Mouse (Mus musculus) left cerebral cortex, adult 9 months (tissue): ENCODE measurements around the gene Gm15217.

Experiments used
- DNase-seq, 2 experiments: peaks; one replicate each; pipeline ENCODE4 v3.0.0; 2022; ENCODE audit warnings: low spot score in 2 of 2

Gm15217 gene

DNA sequence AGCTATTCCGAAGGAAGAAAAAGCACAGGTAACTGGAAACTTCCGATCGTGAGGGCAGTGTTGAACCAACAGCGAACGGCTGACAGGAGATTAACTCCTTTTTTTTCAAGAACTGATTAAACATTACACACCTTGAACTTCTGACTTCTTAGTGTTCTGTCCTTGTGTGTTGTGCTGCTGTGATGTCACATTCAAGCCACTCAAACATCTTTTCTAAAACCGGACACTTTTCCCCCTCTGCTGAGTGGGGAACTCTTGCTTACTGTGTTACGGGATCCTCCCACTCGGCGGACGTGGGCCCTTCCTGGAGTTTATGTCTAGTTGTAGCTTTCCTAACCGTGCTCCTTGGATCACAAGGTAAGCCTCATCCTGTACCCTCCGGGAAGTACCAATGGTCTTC lies at the start of gene Gm15217:
Gene Gm15217 (plus strand): TSS at position 130 of the 400 bp plus-strand sequence.
- no peak for DNase-seq

DNA sequence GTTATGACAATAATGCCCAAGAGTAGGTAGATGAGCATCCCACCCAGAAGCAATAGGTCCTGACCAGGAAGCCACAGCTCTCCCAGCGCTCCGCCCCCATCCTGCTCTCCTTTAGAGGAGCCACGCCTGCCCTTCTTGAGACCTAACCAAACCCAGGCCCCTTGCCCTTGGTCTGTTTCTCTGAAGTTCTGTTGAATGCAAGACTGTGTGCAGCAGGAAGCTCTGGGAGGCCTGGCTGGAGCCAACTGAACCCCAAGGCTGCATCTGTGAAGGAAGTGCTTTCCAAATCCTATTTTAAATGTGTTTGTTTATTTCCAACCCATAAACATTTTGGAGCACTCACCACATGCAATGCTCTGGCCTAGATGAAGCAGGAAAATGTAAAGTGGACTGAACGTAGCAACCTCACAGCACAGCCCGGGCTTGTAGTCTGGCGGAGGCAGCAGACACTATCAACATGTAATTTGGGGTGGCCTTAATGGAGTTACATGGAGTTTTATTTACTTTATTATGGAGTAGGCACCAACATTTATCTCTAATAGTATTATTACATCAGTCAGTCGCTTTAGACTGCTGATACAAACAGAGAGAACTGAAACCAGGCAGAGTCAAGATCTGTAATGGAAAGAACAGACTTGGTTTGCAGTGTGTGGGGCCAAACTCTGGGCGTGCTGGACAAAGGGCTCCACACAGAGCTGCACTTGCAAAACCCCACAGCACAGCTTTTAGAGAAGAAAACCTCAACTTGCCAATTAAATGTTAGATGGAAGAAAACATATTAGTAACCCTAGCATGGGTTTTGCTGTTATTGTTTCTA lies 45.6 kb upstream of the Gm15217 start:
- no peak for DNase-seq

DNA sequence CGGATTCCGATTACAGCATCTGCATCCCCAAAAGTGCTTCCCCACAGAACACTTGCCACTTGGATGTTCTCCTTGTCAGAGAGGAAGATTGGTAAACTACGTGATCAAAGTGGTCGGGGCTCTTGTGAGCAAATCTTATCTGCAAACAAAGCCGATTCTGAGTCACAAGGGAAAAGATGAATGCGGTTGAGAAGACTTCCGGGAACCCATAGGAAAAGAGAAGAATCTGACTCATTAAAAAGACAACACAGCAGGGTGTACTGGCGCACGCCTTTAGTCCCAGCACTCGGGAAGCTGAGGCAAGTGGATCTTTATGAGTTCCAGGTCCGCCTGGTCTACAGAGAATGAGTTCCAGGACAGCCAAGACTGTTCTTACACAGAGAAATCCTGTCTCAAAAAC lies 40.4 kb upstream of the Gm15217 start:
- DNase-seq: no peak

DNA sequence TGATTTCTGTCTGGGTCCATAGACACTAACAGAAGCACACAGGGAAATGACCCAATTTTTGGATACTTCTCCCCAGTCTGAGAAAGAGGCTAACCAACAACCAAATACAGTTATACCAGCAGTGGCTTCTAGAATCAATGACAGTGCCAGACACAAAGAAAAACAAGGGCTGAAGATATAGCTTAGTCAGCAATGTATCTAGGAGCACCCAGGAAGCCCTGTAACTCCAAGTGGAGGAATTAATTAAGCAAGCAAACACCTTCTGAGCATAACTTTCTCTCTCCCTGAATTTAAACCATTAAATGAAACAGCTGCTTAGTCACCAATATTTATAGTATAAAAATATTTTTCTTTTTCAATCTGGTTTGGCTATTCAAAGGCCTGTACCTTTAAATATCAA lies 34.5 kb upstream of the Gm15217 start:
- no peak for DNase-seq

DNA sequence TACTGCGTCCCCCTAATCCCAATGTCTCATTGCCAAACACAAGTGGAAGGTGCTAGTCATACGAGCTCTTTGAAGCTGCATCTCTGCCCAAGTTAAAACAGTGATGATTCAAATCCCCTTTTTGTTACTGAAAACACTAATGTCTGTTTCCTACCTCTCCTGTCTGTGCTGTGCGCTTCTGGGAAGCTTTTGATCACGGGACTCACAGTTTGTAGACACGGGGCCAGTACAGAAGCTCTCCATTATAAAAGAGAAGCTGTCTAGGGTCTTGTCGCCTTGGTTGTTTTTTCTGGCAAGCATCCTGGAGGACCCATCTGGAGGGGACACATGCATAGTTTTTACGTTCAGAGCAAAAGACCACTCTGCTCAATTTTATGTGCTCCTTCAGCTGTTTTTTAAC lies 21.9 kb upstream of the Gm15217 start:
- DNase-seq: no peak

DNA sequence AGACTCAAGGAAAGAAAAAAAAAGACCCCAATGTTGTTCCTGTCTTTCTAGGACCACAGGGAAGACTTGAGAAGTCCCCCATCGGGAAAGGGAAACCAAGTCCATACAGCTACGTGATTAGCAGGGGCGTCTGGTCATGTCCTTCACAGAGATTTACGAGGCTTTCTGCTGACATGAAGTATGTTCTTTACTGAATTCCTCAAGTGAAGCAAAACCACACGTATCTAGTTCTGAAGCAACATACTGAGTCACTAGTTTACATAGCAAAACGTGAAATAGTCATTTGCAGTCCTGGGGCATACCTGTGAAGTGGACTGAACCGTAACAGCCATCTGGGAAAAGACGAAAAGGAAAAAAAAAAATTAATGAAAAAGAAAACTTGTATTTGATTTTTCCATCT lies 21.5 kb upstream of the Gm15217 start:
- DNase-seq: no peak

DNA sequence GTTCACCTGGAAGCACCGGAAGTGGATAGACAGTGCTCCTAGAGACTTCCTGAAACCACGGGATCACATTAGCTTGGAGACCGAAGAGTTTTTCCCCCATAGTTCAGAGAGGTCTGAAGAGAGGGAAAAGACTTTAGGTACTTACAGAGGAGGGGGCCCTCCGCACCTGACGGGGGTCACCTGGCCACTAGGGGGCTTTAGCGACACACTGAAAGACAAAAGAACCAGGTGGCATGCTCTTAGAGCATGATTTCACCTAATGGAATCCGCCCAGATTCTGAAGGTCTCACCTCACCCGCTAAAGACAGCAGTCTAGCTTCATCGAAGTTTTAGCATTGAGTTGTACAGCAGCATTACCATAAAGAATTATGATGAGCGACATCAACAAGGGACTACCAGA lies 16.0 kb upstream of the Gm15217 start:
- no peak for DNase-seq

DNA sequence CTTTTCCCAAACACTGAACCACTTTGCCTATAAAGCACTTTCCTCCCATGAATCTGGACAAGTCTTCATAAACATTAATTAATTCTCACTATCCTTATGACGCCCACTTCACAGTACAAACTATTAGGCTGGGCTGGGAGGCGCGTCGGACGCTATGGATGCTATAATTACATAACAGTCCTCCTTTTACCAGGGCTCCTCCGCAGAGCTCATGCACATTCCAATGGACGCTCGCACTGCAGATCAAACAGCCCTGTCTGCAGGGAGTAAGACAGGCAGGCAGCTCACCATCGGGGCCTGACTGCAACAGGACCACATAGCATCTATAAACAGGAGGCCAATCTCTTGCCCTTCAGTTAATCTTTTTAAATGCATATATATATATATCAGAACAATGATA lies 6.8 kb upstream of the Gm15217 start:
- no peak for DNase-seq

DNA sequence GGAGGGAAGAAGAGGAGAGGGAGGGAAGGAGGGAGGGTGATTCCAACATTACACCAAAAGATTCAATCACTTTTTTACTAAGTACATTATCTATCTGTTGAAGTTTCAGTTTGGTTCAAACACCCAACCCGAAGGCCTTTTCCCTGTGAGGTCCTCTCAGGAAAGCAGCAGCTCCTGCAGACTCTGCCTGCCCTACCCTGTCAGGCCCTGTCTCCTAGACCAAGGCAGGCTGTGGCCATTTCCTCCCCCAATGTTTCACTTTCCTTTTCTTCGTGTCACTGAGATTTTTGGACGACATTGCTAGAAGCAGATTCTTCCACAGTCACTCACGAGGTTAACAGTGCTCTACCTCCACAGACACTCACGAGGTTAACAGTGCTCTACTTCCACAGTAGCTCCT lies 3.4 kb upstream of the Gm15217 start:
- no peak for DNase-seq

DNA sequence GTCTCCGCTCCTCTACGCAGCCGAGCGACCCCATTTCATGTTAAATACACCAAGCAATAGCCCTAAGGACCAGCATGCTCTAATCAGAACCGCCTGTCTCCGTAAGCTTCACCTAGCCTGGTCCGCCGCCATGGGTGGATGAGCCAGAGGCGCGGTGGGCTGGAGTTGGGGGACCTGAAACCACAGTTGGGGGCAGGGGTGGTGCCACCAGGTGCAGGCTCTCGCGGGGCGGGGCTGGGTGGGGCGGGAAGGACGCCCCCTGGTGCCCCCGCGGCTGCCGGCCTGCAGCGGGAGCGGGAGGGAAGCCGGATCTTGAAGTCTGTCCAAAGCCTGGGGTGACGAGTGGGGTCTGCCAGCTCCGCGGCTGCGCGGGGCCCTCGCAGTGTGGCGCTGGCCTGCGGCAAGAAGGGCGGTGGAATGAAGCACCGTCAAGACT lies 1.1 kb downstream of the Gm15217 start:
- DNase-seq: no peak

DNA sequence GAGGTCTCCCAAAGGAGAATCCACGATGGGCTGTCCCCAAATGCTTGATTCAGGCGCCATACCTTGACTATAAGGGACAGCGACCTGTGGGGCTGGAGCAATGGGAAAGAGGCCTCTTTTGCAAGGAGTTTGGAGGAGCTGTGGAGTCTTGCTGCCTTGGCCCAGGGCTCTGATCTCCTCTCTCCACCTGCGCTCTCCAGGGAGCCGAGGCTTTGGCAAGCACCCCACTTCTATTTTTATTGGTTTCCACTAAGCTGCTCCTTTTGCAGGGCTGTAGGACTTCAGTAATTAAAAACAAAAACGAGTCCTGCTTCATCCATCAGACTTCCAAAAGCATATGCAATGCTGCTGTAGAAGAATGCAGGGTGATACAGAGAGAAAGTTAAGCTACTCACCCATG lies 2.2 kb downstream of the Gm15217 start:
- no peak for DNase-seq

DNA sequence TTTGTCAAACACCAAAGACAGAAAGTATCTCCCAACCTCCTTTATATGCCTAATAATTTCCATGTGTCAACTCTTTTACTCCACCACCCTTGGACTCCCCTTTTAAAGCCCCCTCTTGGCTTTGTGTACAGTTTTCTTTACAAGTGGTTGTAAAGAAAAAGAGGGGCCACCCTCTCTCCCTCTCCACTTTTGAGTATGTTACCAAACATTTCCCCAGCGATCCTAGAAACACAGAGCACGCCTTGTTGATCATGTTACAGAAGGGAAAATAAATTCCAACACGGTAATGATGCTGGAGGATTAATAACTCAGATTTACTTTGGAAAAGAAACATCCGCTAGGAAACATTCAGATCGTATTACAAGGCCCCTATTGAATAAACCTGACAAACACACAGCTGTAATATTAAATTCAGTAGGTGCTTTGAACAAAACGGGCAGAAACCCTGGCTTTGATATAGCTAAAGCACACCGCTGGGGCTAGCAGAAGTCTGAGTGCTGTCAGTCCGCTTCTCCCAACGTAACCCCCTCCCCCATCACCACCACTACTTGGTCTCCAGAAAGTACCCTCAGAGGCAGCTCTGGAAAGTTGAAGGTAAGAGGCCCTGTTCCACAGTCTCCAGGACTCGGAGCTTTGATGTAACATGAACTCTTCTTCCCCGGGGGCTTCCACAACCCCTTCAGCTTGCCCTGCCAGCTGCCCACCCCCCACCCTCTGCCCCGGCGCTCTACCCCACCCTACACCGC lies 5.9 kb downstream of the Gm15217 start:
- DNase-seq: no peak

DNA sequence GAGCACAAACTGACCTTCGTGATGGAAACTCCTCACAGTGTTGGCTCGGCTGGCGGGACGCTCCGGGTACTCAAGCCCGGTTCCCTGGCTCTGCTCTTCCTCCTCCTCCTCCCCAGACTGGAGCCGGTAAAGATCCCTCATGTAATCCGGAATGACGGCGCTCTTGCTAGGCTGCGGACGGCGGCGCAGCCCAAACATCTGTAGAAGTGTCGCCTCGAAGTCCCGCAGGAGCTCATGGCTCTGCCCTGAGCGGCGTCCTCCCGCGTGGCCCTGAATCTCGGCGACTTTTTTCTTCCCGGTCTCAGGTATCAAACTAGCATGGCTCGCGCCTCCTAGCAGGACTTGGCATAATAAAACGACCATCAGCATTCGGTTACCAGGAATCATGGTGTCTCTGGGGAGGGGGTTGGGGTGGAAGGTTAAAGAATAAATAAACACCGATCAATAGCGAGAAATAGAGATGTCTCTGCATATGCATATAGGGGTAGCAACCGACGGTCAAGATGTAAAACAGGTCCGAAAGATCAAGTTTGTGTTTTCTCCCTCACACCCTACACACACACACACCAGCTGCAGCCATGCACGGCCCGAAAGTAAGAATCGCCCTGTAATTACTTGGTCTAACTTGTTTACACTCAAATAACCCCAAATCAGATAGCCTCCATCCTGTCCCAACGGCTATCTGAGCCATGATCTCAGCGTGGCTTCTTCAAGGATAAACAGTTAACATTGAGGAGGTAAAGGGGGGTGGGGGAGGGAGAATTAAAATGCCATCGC lies 6.7 kb downstream of the Gm15217 start:
- no peak for DNase-seq

DNA sequence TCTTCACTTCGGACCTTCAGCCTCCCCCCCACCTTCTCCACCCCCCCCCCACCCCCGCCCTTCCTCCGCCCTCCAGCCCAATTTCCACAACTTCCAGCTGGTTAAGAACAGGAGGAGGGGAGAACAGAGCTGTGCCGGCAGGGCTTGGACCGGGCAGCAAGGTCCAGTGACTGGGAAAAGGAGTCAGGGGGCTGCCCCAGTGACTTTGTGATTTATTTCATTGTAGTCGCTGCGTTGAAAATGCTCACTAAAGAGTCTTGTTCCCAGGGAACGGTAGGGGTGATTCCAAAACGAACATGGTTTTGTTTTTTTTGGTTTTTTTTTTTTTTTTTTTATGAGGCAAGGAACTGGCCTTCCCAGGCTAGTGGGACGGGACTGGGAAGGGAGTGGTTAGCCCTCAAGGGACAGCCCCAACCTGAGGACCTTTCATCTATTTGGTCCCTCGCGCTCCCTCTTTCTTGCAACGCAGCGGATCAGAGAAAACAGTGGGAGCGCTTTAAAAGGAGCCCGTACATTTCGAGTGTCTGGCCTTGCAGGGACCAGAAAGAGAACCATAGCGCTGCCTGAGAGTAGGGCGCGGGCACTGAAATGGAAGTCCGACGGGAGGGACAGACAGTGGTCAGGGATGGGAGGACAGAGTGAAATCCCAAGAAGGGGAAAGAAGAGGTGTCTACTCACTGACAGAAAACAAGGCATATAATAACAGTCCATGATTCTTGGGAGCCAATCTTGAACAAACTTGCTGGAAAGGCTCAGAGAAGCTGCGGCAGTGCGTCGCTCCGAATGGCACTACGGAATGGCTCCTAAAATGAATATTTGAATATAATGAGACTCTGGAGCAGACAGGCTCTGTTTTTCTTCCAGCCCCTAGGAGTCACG lies 7.5 kb downstream of the Gm15217 start:
- DNase-seq: no peak

DNA sequence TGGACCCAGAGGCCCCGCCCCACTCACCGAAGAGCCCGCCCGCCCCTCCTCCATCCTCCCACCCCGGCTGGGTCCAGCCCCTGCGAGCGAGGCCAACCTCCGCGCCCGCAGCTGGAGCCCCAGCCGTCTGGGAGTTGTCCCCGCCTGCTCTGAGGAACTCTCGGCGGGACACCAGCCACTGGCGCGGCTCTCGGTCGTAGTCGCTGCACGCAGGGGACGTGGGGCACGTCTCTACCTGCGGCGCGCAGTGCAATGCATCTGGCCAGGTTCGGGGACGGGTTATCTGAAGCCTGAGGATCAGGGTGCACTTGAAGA lies 8.1 kb downstream of the Gm15217 start:
- DNase-seq: no peak

DNA sequence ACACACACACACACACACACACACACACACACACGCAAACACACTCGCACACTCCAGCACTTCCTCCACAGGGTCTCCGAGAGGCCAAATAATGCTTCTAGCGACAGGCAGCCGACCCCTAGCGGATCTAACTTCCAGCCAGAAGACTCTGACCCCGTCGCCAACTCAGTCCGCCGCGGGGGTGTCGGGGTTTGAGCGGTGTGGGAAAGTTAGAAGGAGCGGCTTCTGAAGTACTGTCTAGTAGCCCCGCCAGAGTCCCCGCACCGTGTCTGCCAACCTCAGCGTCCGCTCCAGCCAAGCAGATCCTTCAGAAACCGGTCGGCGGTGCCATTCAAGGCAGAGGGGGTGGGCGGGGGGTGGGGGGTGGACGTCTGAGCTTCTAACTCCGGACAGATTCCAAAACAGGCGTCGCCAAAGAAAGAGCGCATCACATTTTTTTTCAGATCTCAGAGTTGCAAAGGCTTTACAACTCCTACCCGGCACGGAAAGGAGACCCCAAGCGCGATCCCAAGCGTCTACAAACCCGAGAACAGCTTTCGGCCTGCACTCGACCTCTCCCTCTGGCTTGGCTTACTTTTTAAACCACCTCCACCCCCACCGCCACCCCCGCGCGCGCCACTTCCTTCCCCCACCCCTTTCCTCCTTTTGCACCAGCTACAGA lies 8.7 kb downstream of the Gm15217 start:
- DNase-seq: no peak

DNA sequence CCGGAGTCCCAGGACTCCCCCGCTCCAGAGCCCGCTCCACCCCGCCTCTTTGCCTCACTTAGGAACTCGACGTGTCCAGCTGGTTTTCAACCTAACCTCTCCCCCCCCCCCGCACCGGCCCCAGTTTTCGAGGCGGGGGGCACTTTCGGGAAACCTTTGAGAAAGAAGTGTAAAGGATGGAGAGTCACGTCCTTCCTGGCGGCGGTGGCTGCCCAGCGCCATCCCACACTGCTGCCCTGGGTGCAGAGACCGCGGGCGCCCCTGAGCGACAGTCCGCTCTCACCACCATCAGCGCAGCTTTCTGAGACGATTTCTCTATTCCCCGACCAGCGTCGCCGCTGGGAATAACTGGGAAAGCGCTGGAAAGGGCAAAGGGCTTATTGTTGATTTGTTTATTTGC lies 9.4 kb downstream of the Gm15217 start:
- DNase-seq: no peak

DNA sequence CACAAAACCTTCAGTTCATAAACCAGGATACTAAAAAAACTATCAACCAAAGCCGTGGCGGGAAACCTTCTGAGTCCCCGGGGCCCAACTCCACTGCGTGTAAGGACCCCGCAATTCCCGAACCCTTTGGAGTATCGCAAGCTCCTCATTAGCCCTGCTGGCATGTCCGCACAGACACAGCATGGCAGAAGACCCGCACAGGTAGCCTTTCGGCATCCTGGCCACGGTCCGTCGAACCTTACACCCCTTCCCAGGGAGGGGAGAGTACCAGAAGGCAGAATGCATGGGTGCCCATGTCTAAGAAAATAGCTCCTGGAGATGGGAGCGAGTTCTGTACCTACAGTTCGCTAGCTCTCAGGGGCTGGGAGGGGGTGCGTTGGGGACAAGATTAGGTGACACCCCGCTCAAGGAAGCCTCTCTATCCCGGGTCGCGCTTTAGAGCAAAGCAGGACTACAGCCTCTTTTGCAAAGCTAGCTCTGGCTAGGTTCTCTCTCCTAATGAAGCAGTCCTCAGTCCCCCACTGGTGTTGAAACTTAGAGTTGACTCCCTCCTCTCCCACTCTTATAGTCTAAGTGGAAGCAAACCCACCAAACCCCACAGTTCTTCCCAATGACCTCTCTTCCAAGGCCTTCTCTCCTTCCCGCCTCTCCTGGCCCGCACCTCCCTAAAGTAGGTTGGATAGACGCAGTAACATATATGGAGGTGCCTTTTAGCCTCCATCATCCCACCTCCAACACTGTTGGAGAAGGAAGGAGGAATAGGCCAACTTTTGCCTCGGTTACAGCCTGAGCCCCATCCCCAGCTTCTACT lies 10.4 kb downstream of the Gm15217 start:
- no peak for DNase-seq

DNA sequence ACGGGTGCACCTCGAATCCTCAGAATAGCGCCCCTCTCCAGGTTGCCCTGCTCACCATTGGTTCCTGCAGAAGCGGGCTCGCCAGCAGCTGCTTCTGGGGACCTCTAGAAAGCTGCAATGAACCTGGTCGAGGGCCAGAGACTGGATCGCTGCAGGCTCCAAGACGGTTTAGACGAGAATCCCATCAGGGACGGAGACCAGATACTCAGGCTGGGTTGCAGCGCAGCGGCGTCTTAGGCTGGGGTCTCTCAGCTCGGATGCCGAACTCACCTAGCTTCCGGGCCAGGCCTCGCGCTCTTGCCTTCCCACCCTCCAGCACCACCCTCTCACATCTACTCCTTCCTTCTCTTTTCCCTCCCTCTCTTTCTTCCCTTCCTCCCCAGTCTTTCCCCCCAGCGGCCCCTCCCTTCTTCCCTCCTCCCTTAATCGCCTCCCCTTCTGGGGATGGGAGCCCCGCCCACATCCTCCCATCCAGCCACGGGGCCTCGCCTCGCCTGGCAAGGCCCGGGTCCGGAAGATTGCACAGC lies 11.1 kb downstream of the Gm15217 start, which contains the start of gene Bmp4:
Gene Bmp4 (minus strand): TSS at position 421 of the 527 bp plus-strand sequence.
- DNase-seq: no peak

DNA sequence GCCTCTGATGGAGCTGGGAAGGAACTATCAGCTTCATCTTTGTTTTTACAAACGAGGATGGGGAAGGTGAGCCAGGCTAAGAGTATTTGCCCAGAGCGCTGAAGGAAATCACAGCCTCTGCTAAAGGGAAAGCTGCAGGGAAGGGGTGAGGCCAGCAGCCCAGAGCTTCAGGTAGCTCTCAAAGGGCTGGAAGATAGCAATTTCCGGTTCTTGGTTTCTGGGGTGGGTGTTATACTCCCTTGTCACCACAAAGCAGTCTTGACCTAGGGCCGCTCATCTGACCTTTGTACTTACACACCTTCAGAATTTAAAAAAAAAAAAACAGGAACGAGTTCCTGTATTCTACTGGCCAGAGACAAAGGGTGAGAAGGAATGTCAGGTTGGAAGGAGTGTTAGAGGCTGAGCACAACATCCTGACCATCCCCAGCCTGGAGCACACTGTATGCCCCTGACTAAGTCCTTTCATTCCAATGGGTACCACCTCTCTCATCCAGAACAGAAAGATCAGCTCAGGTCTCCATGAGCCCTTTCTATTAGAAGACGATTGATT lies 12.5 kb downstream of the Gm15217 start:
- DNase-seq: no peak
